In genomic region chr7:73424705-73425104, GRCm38 (mm10) we compare ENCODE assay signal across 8 mouse cellular contexts. TPM values are rescaled to one million over a fixed set of nuclear protein-coding genes. Genes with fewer than 3 reads are reported as not detected.
DNase-seq lines count a peak whose midpoint lies in the region; ATAC-seq and TF ChIP-seq lines count a peak whose summit lies in the region.

No protein-coding gene starts in this region.

- H3K4me1 ChIP-seq in heart, adult 2 months (ENCODE audit: control insufficient read depth, insufficient read depth, low read length), result peaks cover 10% of the 10 kb centered on the region
- peaks cover 25% of the 10 kb centered on the region for H3K4me1 ChIP-seq in heart, embryonic 10.5 days
- H3K4me1 ChIP-seq in cerebellum, adult 2 months (ENCODE audit: control insufficient read depth, insufficient read depth, low read length), result peaks cover 12% of the 10 kb centered on the region
- no peaks in the 10 kb centered on the region for H3K4me1 ChIP-seq in forebrain, postnatal 0 days (ENCODE audit: insufficient read depth)
- peaks cover 5% of the 10 kb centered on the region; the same call in 1 of the 2 replicates for H3K4me1 ChIP-seq in limb, embryonic 10.5 days

- H3K27me3 ChIP-seq in heart, adult 2 months (ENCODE audit: control insufficient read depth, insufficient read depth, low read length), result no peaks in the 10 kb centered on the region
- no peaks in the 10 kb centered on the region for H3K27me3 ChIP-seq in heart, embryonic 10.5 days (ENCODE audit: insufficient read depth, poor library complexity, severe bottlenecking)
- H3K27me3 ChIP-seq in cerebellum, adult 2 months (ENCODE audit: control insufficient read depth, insufficient read depth, low read length), result no peaks in the 10 kb centered on the region
- no peaks in the 10 kb centered on the region for H3K27me3 ChIP-seq in forebrain, postnatal 0 days (ENCODE audit: insufficient read depth, low read length)
- no peaks in the 10 kb centered on the region for H3K27me3 ChIP-seq in limb, embryonic 10.5 days (ENCODE audit: low read depth, poor library complexity, severe bottlenecking)

- no peak overlapping the region for H3K4me2 ChIP-seq in forebrain, postnatal 0 days (ENCODE audit: low read depth)

- DNase-seq in heart, adult 2 months, result peak in 1 of 2 experiments; percentile 63
- no peak for DNase-seq in heart, embryonic 10.5 days (ENCODE audit: low spot score)
- DNase-seq in cerebellum, adult 2 months, result peak; percentile 54 to 56
- no peak for DNase-seq in forebrain, postnatal 0 days
- DNase-seq in limb, embryonic 10.5 days (ENCODE audit: low spot score), result no peak
- DNase-seq in frontal cortex, postnatal 10 days (ENCODE audit: low spot score in 2 of 2), result no peak
- DNase-seq in layer of hippocampus, adult 11-12 months (ENCODE audit: low spot score), result no peak

- peak overlapping the region; percentile 24 for H3K27ac ChIP-seq in heart, adult 2 months
- no peak overlapping the region for H3K27ac ChIP-seq in heart, embryonic 10.5 days
- 0 out of 2 replicates have a peak overlapping the region, but pooled peaks have one; percentile 12 for H3K27ac ChIP-seq in cerebellum, adult 2 months (ENCODE audit: insufficient read depth, low read length)
- no peak overlapping the region for H3K27ac ChIP-seq in forebrain, postnatal 0 days (ENCODE audit: low read depth, low read length)
- H3K27ac ChIP-seq in limb, embryonic 10.5 days, result 0 out of 2 replicates have a peak overlapping the region, but pooled peaks have one; percentile 28

- H3K9ac ChIP-seq in heart, adult 2 months (ENCODE audit: low read depth, low read length), result no peak overlapping the region
- H3K9ac ChIP-seq in forebrain, postnatal 0 days, result no peak overlapping the region

- no peak overlapping the region for H3K4me3 ChIP-seq in heart, adult 2 months
- H3K4me3 ChIP-seq in heart, embryonic 10.5 days, result no peak overlapping the region
- no peak overlapping the region for H3K4me3 ChIP-seq in cerebellum, adult 2 months (replicated peaks; ENCODE audit: insufficient read depth, low read depth, low read length)
- no peak overlapping the region for H3K4me3 ChIP-seq in forebrain, postnatal 0 days (ENCODE audit: low read depth, low read length)
- H3K4me3 ChIP-seq in limb, embryonic 10.5 days, result no peak overlapping the region

- 0 out of 2 replicates have a peak, but pooled peaks have one; percentile 12 for ATAC-seq in forebrain, postnatal 0 days
- ATAC-seq in granulocyte monocyte progenitor cell, adult 5-6 weeks (replicated peaks; ENCODE audit: poor library complexity, severe bottlenecking), result no peak

- TF ChIP-seq POLR2A in heart, adult 2 months (IDR thresholded peaks at IDR 0.05; ENCODE audit: insufficient read depth, low read depth, low read length), result no peak
- TF ChIP-seq POLR2A in cerebellum, adult 2 months (IDR thresholded peaks at IDR 0.05; ENCODE audit: borderline replicate concordance, insufficient read depth, low read length), result no peak

- intact Hi-C loops in heart, adult 2 months (cut with DNase I), result no loop called here

- no peaks in the 10 kb centered on the region for H3K9me3 ChIP-seq in heart, embryonic 10.5 days
- no peaks in the 10 kb centered on the region for H3K9me3 ChIP-seq in forebrain, postnatal 0 days (ENCODE audit: low read length)
- H3K9me3 ChIP-seq in limb, embryonic 10.5 days (replicated peaks), result no peaks in the 10 kb centered on the region

- 0 out of 2 replicates have a peak, but pooled peaks have one; percentile 13 for TF ChIP-seq CTCF in heart, adult 2 months (IDR thresholded peaks at IDR 0.05)
- no peak for TF ChIP-seq CTCF in cerebellum, adult 2 months (IDR thresholded peaks at IDR 0.05; ENCODE audit: borderline replicate concordance, insufficient read depth, low read depth, low read length)
- no peak for TF ChIP-seq CTCF in forebrain, postnatal 0 days (IDR thresholded peaks at IDR 0.05; ENCODE audit: low read depth)

- no peaks in the 10 kb centered on the region for H3K36me3 ChIP-seq in heart, adult 2 months (ENCODE audit: control insufficient read depth, insufficient read depth, low read length)
- H3K36me3 ChIP-seq in heart, embryonic 10.5 days, result peaks cover 39% of the 10 kb centered on the region
- peaks cover 30% of the 10 kb centered on the region for H3K36me3 ChIP-seq in forebrain, postnatal 0 days (ENCODE audit: insufficient read depth)
- peaks cover 48% of the 10 kb centered on the region for H3K36me3 ChIP-seq in limb, embryonic 10.5 days

- H3K79me2 ChIP-seq in heart, adult 2 months (replicated peaks; ENCODE audit: control insufficient read depth, insufficient read depth, low read length), result no peaks in the 10 kb centered on the region

- no peak for TF ChIP-seq EP300 in heart, adult 2 months (IDR thresholded peaks at IDR 0.05; ENCODE audit: insufficient read depth, low read depth, low read length)

- WGBS in heart, adult 2 months, result 41% methylated on average over 3 of the region's 3 CpGs
- 68% methylated on average over 3 of the region's 3 CpGs for WGBS in heart, embryonic 10.5 days
- 16% methylated on average over 3 of the region's 3 CpGs for WGBS in cerebellum, adult 2 months
- WGBS in forebrain, postnatal 0 days, result 20% methylated on average over 3 of the region's 3 CpGs
- whole genome bisulfite sequencing in limb, embryonic 10.5 days, result 69% methylated on average over 3 of the region's 3 CpGs

RNA-seq across cellular contexts. Expression of gene Rgma, which starts 49.4 kb away (rescaled TPM):
- total RNA-seq in heart, adult 2 months (2021), result 10 to 100 TPM; 54.6 to 83.7 TPM
- polyA plus RNA-seq in heart, adult 2 months (2012; rRNA removed), result 27.4 and 28.7 TPM in 2 replicates
- polyA plus RNA-seq in heart, embryonic 10.5 days (2016; fragmentation: Nextera tagmentation; extraction: Ambion mirVana), result 3.4 and 6.9 TPM in 2 replicates
- polyA plus RNA-seq in cerebellum, adult 2 months (2012; rRNA removed), result 33.5 and 33.6 TPM in 2 replicates
- 72.2 and 96.4 TPM in 2 replicates for total RNA-seq in forebrain, postnatal 0 days (2014; rRNA removed)
- 34.1 and 39.9 TPM in 2 replicates for polyA plus RNA-seq in forebrain, postnatal 0 days (2015; fragmentation: Nextera tagmentation; extraction: Ambion mirVana)
- polyA plus RNA-seq in limb, embryonic 10.5 days (2016; fragmentation: Nextera tagmentation; extraction: Ambion mirVana), result 20.1 and 26.8 TPM in 2 replicates
- total RNA-seq in granulocyte monocyte progenitor cell, adult 5-6 weeks (2014; fragmentation: Nextera tagmentation), result not detected in 2 replicates
- total RNA-seq in granulocyte monocyte progenitor cell, adult 5-6 weeks (2017), result not detected in 2 replicates

Comparison
In these comparisons a context has a peak if more than half of its experiments do, and no peak if none do; other contexts are left out.
1. H3K27ac ChIP-seq: peak in heart, adult 2 months (single experiment), cerebellum, adult 2 months (single experiment) and limb, embryonic 10.5 days (single experiment); none in heart, embryonic 10.5 days (single experiment) and forebrain, postnatal 0 days (single experiment).
2. DNase-seq: peak in cerebellum, adult 2 months (2 of 2); none in heart, embryonic 10.5 days (single experiment), forebrain, postnatal 0 days (single experiment), limb, embryonic 10.5 days (single experiment), frontal cortex, postnatal 10 days (0 of 2) and layer of hippocampus, adult 11-12 months (single experiment).